Mouse (Mus musculus): ENCODE data around the gene Meox2. TPM values are rescaled to one million over a fixed set of nuclear protein-coding genes. Genes with fewer than 3 reads are reported as not detected.

Gene Meox2
- polyA plus RNA-seq, 1 experiment from 2014 or later, result 1.6 TPM

DNA sequence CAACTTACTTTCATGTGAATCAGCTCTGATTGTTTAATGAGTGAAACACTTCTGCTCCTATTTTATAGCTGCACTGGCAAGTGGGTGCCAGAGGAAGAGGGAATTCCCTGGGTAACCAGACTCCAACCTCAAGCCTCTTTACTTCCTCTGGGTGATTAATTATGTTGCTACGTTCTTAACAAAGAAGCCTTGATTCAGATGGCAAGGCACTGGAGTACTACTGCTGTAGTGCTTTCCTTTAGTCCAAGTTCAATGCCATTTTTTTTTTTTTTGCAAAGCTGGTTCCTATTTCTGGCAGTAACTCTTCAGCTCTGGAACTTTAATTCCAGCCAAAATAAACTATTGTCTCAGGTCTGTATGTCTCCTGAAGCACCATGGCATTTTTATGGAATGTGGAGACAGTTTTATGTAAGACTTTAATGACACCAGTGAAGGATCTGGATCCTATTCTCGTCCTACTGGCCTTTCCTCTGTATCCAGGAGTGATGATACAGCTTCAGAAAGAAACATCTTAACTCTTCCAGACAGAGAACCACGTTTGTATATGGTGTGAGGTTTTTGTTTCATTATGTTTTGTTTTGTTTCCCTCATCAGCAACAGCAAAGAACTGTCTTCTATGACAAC, 33.9 kb downstream of the Meox2 start:
- Histone ChIP-seq H3K4me2 (no peak overlapping the region), H3K36me3 (no peaks in the 10 kb centered on the region), H3K27me3 (no peaks in the 10 kb centered on the region), H3K9me3 (no peaks in the 10 kb centered on the region), H3K4me3 (no peak overlapping the region), H3K27ac (no peak overlapping the region), H3K4me1 (replicated peaks) (no peaks in the 10 kb centered on the region), H3K9ac (no peak overlapping the region)
- WGBS, result 47% methylated on average over 3 of the region's 3 CpGs
- no peak for ATAC-seq (ENCODE audit: low FRiP score)

DNA sequence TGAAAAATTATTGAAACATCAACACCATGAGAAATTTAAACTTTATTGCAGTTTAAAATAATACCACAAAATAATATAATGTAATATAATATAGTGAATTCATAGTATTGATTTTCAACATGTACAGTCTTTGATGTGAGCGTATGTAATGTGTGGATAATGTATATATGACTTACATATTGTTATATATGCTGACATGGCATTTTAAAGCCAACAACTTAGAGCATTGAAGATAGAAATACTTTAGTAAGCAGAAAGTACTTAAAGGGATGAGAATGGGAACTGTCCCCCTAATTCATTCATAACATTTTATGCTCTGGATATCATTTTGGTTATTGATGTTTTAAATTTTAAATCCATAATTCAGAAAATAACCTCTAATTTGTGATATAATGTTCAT, 35.5 kb downstream of the Meox2 start:
- ATAC-seq (ENCODE audit: low FRiP score), result no peak
- Histone ChIP-seq H3K36me3 (no peaks in the 10 kb centered on the region), H3K27ac (no peak overlapping the region), H3K9ac (no peak overlapping the region), H3K27me3 (no peaks in the 10 kb centered on the region), H3K4me1 (replicated peaks) (no peaks in the 10 kb centered on the region), H3K4me2 (no peak overlapping the region), H3K4me3 (no peak overlapping the region), H3K9me3 (no peaks in the 10 kb centered on the region)
- 95% methylated on average over 1 of the region's 1 CpGs for WGBS

DNA sequence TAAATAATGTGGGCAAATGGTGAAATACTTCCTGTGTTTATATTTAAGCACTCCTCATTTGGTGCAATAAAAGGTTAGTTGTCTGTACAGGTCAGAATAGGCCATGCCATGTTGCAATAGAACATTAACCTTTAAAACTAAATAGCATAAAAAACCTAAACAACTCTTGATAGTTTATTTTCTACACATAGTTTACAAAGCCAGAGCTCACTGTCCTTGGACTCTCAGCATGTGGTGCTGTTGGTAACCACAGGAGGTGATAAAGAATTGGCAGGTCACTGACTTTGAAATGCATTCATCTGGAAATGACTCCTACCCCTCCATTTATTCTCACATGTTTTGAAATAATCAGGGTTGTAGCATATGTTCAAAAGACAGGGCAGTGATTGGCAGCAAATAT, 59.4 kb downstream of the Meox2 start:
- Histone ChIP-seq H3K4me1 (replicated peaks) (no peaks in the 10 kb centered on the region), H3K27ac (no peak overlapping the region), H3K4me2 (no peak overlapping the region), H3K27me3 (no peaks in the 10 kb centered on the region), H3K9ac (no peak overlapping the region), H3K9me3 (no peaks in the 10 kb centered on the region), H3K4me3 (no peak overlapping the region), H3K36me3 (no peaks in the 10 kb centered on the region)
- no peak for ATAC-seq (ENCODE audit: low FRiP score)

DNA sequence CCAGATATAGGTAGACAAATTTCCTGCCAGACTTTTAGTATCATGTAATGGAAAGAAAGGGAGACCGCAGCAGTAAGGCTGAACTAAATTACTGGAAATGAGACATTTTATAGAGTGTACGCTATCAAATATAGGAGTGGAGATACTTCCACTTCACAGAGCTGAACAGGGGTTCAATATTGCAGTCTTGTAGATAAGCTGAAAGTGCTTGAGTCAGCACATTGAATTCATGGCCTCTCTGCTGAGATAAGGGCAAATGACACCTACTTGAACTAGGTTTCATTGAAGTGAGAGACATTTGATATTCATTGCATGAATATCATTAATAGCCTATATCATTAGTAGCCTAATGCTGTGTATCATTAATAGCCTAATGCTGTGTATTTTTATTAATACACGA, 65.0 kb downstream of the Meox2 start:
- H3K4me3 ChIP-seq, result no peak overlapping the region
- H3K27ac ChIP-seq, result no peak overlapping the region
- no peaks in the 10 kb centered on the region for H3K36me3 ChIP-seq
- H3K9ac ChIP-seq, result no peak overlapping the region
- no peak for ATAC-seq (ENCODE audit: low FRiP score)
- 87% methylated on average over 3 of the region's 3 CpGs for WGBS
- H3K9me3 ChIP-seq, result no peaks in the 10 kb centered on the region
- no peak overlapping the region for H3K4me2 ChIP-seq
- no peaks in the 10 kb centered on the region for H3K4me1 ChIP-seq (replicated peaks)
- H3K27me3 ChIP-seq, result no peaks in the 10 kb centered on the region

DNA sequence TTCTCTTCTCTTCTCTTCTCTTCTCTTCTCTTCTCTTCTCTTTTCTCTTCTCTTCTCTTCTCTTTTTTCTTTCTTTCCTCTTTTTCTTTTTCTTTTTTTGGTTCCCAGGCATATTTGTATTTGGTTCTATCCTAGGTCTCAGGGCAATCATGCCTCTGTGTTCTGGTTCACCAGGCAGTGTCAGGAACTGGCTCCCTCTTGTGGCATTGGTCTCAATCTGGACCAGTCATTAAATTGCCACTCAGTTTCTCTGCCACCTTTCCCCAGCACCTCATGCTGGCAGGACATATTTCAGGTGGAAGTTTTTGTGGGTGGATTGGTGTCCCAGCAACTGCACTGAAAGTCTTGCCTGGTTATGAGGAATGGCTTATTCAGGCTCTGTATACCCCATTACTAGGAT, 75.3 kb downstream of the Meox2 start:
- no peak overlapping the region for H3K9ac ChIP-seq
- no peak overlapping the region for H3K4me2 ChIP-seq
- H3K9me3 ChIP-seq, result no peaks in the 10 kb centered on the region
- H3K4me3 ChIP-seq, result no peak overlapping the region
- H3K36me3 ChIP-seq, result no peaks in the 10 kb centered on the region
- no peak overlapping the region for H3K27ac ChIP-seq
- no peaks in the 10 kb centered on the region for H3K4me1 ChIP-seq (replicated peaks)
- ATAC-seq (ENCODE audit: low FRiP score), result no peak
- no peaks in the 10 kb centered on the region for H3K27me3 ChIP-seq

DNA sequence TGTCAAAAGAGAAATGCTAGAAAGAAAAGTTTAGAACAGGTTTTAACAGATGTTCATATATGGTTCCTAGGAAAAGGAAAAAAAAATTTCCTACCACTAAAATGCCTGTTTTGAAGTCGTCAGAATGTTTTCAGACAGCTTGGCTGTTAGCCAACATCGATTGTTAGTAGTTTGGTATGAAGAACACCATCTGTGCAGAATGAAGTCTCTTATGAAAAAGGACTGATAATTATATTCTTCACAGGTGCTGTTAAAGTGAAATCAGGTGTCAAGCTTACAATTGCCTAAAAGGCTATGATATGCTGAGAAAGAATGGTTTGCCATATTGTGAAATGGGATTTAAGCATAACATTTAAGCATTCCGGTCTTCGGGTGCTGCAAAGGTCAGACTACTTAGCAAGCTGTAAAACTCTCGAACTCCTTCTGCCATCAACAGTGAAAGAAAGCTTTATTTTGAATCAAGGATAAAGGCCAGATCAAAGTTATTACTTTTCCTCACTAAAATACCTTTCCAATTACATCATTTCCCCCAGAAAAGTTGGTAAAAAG, 80.7 kb downstream of the Meox2 start:
- WGBS, result 71% methylated on average over 5 of the region's 5 CpGs
- Histone ChIP-seq H3K9ac (no peak overlapping the region), H3K9me3 (no peaks in the 10 kb centered on the region), H3K4me2 (no peak overlapping the region), H3K36me3 (no peaks in the 10 kb centered on the region), H3K4me3 (no peak overlapping the region), H3K4me1 (replicated peaks) (no peaks in the 10 kb centered on the region), H3K27me3 (no peaks in the 10 kb centered on the region), H3K27ac (no peak overlapping the region)
- ATAC-seq (ENCODE audit: low FRiP score), result no peak

Other genes with a start within 250 kb of the Meox2 start
- gene Agmo, start 133.1 kb downstream of the Meox2 start, polyA plus RNA-seq (2015; fragmentation: Nextera tagmentation; extraction: Ambion mirVana), result 0.90 and 1.00 TPM in 2 replicates